Mouse (Mus musculus): ENCODE measurements at regions not wholly inside any gene's neighbourhood (a gene's known extent, or its start where the extent isn't known, plus 50 kb on each side); places are given as distances from the start of the nearest gene placed in this dataset.

DNA sequence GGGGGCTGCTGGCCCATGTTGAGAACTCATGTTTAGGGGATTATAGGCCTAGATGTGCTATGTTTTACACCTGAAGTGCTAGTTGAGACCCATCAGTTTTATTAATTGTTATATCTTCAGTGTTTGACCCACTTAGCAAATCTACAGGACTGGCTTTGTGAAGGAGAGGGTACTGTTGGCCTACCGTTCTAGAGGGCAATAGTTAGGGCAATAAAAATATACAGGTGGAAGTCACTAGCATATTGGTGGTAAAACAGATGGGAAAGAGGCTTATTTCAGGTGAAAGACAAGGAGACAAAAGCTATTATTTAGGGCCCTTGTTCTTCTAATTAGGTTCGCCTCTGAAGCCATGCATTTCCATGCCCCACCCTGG, 55.2 kb upstream of the Ralgps2 start:
- in situ Hi-C loops (cut with MboI; ENCODE audit: unreplicated experiment in 2 of 2): no loop called here

DNA sequence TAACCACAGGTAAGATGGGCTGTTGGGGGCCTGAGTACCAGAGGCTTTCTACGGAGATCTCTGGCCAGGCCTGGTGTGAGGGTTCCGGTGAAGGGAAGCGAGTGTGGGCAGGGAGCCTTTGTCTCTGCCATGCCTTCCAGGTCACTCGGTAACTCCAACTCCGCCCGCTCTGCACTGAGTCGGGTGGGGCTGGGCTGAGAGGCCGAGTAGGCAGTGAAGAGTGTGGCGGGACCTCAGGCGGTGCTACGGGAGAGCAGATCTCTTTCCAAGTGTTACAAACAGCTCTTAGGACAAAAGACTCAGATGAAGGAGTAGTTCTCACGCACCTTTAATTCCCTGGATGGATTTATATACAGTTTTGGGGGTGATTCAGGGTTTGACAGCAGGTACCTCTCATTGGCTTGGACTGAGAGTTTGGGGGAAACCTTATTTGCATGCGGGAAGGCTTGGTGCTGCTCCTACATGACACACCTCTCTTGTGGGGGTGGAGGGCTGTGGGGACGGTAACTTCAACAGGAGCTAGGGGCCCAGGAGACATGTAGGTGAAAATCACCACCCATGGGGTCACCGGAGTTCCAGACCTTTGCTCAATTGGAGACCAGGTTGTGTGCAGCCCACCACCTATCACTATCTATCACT, 54.7 kb upstream of the Ralgps2 start:
- in situ Hi-C loops (cut with MboI; ENCODE audit: unreplicated experiment in 2 of 2): no loop called here

DNA sequence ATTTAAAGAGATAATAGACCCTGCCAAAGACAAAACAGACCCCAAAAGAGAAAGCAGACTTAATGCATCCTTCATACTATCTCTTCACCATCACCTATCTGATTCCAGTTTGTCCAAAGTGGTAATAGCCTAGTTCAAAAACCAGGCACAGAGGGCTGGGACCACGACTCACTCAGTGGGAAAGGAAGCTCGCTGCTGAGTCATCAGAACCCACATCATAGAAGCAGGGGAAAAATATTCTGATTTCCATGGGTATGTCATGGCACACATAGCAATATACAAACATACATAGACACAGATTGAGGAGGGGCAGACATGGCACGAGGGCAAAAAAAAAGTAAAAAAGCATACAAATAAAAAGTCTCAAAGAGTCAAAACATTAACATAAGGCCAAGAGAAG, 53.7 kb upstream of the Ralgps2 start:
- in situ Hi-C loops (cut with MboI; ENCODE audit: unreplicated experiment in 2 of 2): no loop called here

DNA sequence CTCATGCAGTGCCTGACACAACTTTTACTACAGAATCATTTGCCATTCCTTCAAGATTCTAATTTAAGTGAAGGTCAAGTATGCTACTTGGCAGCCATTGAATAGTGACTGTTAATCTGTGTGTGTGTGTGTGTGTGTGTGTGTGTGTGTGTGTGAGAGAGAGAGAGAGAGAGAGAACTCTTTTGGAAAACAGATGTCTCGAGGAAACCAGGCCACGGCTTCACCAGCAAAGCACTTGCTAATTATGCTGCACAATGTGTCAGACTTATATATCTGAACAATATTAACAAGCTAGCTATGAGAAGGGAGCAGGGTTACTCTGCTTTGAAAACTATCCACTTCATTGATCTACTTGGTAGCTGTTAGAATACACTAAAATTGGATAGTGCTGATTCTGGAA, 53.1 kb upstream of the Ralgps2 start:
- in situ Hi-C loops (cut with MboI; ENCODE audit: unreplicated experiment in 2 of 2): no loop called here

DNA sequence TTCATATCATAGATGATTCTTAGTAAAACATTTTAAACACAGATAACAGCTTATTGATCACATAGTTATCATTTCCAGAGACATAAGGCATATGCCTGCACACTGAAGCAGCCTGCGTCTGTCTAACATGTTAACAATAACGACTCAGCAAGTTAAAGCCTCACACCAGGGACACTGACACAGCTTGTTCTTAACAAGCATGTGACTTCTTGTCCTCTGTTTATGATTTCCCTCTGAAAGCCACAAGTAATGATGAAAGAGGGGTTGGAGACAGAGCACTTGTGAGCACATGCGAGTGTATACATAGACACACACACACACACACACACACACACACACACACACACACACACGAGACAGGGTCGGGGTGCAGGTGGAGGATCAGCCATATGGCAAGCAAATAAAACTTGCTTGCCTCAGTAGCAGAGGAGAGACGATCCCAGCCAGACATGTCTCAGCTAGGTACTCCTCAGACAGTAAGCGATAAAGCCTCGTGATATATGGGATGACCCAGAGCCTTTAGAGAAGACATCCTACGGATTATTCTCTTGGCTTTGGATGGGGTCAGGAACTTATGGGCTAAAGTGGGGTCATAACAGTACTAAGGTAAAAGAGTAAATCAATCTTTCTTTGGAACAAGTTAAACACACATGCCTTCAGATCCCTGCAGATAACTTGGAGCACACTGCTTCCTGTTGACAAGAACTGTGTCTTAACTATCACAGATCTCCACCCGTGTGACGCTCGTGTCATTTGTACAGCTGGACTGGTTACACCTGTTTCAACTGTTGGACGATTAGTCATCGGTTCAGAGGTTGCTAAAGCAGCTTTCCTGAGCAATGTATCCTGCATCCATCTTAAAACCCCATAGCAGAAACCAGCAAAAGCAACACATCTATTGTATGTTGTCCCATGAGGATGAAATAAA, 51.4 kb upstream of the Ralgps2 start:
- in situ Hi-C loops (cut with MboI; ENCODE audit: unreplicated experiment in 2 of 2): no loop called here

DNA sequence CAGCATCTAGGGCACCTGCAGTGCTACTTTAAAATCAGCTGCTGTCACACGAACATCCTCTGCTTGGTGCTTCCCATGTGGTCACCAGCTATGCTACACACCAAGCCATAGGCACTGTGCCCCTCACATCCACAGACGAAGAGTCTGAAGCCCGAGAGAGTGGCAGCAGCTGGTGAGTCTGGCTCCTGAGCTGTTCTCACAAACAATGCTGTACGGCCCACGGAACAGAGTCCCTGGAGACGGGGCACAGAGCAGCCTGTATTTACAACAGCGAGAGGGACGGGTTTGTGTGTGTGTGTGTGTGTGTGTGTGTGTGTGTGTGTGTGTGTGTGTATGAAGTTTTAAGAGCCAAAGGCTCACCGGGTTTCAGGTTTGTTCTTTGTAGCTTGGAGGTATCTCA, 50.7 kb upstream of the Ralgps2 start:
- in situ Hi-C loops (cut with MboI; ENCODE audit: unreplicated experiment in 2 of 2): no loop called here

DNA sequence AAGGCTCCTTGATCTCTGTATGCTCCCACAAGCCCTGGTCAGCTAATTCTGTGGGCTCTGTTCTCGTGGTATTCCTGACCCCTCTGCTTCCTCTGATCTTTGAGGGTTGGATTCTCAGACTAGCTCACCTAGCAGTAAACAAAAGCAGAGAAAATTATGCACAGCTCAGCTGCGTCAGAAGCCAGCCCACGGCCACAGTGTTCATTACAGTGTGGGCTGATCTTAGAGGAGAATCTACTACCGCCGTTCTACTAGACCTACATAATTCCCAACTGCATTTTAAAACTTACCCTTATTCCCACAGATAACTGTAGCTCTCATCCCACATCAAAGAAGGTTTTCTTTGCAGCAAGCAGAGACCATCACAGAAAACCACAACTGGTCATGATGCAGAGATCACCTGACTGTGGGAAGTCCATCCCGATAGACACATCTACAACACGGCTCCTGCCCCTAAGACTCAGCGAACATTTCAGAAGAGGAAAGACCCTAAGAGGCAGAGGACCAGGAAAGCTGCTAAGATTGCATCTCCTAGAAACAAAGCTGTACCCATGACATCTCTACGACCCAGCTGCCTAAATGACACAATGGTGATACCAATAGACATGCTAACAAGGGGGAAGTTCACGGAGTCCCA, 49.8 kb upstream of the Ralgps2 start:
- in situ Hi-C loops (cut with MboI; ENCODE audit: unreplicated experiment in 2 of 2): loop anchor here in 1 of 2 experiments (5.0 kb wide), 2 partner anchors 47 to 58 kb away; no protein-coding TSS in a partner anchor
